Mouse (Mus musculus) urinary bladder, postnatal 0 days (tissue): ENCODE data around the gene Evc2. TPM values are rescaled to one million over a fixed set of nuclear protein-coding genes. Genes with fewer than 3 reads are reported as not detected.

Experiments
- polyA plus RNA-seq: library from polyadenylated mRNA; unstranded; fragments of >200 nt; fragmentation: Nextera tagmentation; extraction: Ambion mirVana; gene quantifications from 2 replicates; pipeline ENCODE4 v1.2.1, GENCODE M21; 2015

The Evc2 gene
- 7.7 and 8.7 TPM in 2 replicates for polyA plus RNA-seq

GRCm38 (mm10) chr5:37338288-37338687, at the start of gene Evc2:
Gene Evc2 (plus strand): TSS chr5:37338499.

DNA sequence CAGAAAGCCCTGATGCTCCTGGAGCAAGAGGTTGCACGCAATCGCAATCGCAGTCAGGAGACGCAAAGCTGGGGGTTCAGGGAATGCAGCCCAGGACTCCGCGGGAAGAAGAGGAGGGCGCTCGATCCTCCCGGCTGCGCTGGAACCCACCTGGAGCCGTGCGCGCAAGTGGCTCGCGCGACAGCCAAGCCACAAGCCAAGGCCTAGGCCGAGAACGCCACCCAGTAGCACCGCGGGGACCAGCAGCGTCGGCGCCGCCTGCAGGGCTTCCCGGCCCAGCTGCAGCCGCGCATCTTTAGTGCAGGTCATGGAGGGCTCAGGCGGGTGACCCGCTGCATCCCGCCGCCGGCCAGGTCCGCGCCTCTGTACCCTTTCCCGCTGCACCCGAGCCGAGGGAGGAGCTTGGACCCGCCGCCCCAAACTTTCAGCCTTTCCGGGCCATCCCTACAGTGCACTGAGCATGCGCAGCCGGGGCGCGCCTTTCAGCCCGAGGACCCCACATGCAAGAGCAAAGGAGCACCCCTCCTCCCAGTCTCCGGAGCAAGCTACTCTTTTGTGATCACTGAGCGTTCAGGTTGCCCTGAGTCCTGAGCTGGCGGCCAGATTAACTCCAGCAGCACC, 1.7 kb upstream of the Evc2 start, which contains the start of gene Evc:
Gene Evc (minus strand): TSS at position 410 of the 621 bp plus-strand sequence.

Other genes with a start within 250 kb of the Evc2 start
- gene Crmp1, start 96.6 kb upstream of the Evc2 start, polyA plus RNA-seq, result 0.64 and 0.71 TPM in 2 replicates
- gene Evc, start 1.6 kb upstream of the Evc2 start, polyA plus RNA-seq, result 6.2 and 7.4 TPM in 2 replicates